Mouse (Mus musculus): ENCODE data around the gene Akap2.

Akap2 gene

GRCm38 (mm10) chr4:57798286-57799018, 81.0 kb downstream of the Akap2 start:
- peak; percentile 93 for DNase-seq

GRCm38 (mm10) chr4:57799297-57799696, 81.8 kb downstream of the Akap2 start:
- peak; percentile 39 for DNase-seq

- no peak for DNase-seq
Observed at GRCm38 (mm10) chr4:57801239-57801638, 83.8 kb downstream of the Akap2 start.

GRCm38 (mm10) chr4:57801986-57802385, 84.5 kb downstream of the Akap2 start:
- peak; percentile 83 for DNase-seq

DNA sequence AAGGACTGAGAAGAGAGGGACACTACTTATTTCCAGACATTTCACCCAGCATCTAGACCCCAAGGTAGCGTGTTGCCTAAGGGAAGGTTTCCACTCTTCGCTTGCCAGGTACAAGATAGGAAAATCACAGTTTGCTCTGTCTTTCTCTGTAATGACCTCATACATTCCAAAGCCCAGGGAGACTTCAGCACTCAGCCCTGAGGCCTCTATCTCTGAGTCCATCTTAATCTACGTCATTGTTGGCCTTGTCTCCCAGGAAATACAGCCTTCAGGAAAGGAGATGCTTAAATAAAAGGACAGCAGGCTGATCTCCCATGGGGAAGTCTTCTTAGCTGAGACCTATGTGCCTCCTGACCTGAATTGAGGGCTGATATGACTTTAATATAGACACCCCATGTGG, 85.0 kb downstream of the Akap2 start:
- DNase-seq = peak; percentile 88

DNA sequence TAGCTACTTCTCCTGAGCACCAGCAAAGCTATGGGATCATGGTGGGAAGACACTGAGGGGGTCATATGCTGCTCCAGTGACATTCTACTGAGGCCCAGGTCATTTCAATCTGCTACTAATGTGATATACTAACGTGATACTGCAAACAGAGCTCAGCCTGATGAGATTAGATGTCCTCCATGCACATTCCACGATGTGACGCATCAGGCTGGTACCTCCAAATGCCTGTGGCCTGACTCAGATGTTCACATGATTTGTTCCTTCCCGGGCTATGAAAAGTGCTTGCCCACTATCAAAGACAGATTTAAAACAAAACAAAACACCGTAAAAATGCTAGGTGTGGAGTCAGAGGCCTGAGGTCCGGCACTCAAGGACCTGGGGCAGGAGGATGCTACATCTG, 87.4 kb downstream of the Akap2 start:
- DNase-seq = no peak

- no peak for DNase-seq
Observed at GRCm38 (mm10) chr4:57809449-57809848, 92.0 kb downstream of the Akap2 start.

DNA sequence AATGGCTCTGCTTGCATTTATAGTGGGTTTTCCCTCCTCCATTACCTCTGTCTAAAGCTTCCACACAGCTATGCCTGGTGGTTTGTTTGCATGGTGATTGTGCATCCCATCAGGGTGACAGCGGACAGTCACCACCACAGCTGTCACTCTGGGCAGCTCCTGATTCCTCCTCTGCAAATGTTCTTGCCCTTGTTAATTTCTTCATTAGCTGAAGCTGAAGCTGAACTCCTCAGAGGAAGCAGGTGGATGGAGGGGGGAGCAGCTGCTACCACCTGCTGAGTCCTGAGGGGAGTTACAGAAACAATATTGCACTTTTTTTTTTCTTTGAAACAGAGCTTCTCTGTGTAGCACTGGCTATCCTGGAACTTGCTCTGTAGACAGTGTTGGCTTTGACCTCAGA, 94.6 kb downstream of the Akap2 start:
- DNase-seq = no peak

GRCm38 (mm10) chr4:57812916-57813575, 95.6 kb downstream of the Akap2 start:
- peak; percentile 98 for DNase-seq

- no peak for DNase-seq
Observed at GRCm38 (mm10) chr4:57813576-57813945, 96.1 kb downstream of the Akap2 start.

DNA sequence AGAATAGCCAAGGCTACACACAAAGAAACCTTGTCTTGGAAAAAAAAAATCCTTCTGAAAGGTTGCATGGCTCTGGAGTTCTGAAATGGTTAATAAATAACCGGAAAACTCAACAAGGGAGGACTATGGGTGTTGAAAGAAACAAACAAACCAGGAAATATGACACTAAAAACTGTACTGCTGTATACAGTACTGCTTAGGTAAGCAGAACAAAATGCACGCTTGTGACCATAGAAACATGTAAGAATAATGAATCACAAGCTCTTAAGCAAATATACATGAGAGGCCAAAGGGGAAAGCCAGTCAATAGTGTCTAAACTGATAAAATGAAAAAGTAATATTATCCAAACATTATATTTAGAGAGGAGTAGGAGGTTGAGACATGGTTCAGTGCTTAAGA, 97.9 kb downstream of the Akap2 start:
- no peak for DNase-seq

- DNase-seq = no peak
Observed at GRCm38 (mm10) chr4:57816146-57816545, 98.7 kb downstream of the Akap2 start.

GRCm38 (mm10) chr4:57820839-57821374, 103.5 kb downstream of the Akap2 start:
- peak; percentile 87 for DNase-seq

DNA sequence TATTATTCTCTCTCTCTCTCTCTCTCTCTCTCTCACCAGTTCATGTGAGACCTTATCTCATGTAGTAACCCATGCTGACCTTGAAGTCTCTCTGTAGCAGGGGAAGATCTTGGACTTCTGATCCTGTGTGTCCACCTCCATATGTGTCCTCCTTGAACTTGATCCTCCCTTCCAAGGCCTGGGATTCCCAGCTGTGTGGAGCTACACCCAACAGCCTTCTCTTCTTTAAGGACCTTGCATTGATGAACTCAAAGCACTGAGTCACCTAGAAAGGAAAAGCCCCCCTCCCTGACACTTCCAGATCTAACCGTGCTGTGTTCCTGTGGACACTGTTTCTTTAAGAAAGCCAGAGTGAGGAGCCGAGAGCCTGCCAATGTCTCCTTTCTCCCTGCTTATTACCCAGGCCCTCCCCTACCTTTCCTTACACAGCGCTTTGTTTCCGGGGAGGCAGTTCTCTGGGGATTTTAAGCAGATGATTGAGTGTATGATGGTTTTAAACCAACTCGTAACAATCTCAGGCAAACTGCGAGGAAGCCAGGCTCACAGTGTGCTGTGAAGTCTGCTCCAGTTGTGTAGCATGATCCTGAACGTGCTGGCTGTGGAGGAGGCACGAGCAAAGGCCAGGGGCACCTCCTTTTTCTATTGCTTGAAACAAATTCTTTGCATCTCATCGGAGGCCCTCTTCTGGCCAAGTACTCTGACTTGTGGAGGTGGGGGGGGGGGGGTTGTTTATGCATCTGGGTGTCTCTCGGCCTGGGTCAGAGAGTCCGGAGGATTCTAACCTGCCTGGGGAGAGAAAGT, 104.3 kb downstream of the Akap2 start:
- peak; percentile 93 for DNase-seq

DNA sequence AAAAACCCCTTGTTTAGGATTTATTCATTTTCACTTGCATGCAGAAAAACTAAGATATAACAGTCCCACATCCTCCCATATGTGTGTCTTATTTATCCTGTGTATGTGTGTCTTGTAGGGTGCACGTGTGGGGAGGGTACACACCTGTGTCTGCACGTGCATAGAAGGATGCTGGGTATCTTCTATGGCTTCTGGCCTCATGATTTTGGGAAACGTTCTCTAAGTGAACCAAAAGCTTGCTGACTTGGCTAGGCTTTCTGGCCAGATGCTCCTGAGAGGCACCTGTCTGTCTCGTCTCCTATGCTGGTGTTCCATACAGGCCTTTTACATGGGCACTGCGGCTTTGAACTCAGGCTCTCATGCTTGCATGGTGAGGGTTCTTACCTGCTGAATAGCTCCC, 105.2 kb downstream of the Akap2 start:
- peak; percentile 75 for DNase-seq

DNA sequence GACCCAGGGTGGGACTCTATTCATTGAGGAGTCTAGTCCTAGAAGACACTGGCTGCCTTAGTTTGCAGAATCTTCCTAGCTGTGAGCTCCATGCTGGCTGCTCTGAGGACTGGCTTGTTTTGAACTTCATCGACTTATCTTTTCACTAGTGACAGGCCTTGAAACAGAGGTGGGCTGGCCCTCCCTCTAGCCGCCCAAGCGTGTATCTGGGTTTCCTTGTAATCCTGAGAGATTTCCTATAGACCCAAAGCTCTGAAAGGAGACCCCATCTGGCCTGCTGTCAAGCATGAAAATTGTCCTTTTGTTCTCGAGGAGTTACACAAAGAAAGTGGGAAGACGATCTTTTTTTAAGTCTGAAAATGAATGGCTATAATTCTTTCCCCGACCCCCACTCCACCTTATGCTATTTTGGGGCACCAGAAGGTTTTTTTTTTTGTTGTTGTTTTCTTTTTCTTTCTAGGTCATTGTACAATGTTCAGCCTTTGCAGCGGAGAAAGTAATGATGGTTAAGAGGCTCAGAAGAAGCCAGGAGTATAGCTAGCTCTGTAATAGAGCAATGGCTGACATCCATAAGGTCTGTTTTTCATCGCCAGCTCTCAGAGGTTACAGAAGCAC, 107.3 kb downstream of the Akap2 start:
- DNase-seq = no peak

GRCm38 (mm10) chr4:57826272-57826671, 108.8 kb downstream of the Akap2 start:
- no peak for DNase-seq

GRCm38 (mm10) chr4:57829131-57829530, 111.7 kb downstream of the Akap2 start:
- peak; percentile 90 for DNase-seq

DNA sequence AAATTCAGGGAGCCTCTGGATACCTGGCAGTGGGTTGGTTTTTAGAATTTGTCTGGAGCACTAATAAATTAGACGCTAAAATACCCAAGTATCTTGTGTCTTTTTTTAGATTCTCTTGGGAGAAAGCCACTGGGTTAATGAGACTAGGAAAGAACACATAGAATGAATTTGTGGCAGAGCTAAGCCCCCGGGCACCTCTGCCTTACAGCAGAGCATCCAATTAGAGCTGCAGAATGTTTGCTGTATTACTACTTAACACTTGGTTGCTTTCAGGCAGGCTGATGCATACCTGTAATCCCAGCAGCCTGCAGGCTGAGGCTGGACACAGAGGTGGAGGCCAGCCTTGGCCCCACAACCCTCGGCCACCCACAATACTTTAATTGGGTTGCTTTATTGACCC, 112.3 kb downstream of the Akap2 start:
- no peak for DNase-seq

GRCm38 (mm10) chr4:57832318-57832717, 114.9 kb downstream of the Akap2 start:
- no peak for DNase-seq

GRCm38 (mm10) chr4:57833060-57833459, 115.6 kb downstream of the Akap2 start:
- no peak for DNase-seq

DNA sequence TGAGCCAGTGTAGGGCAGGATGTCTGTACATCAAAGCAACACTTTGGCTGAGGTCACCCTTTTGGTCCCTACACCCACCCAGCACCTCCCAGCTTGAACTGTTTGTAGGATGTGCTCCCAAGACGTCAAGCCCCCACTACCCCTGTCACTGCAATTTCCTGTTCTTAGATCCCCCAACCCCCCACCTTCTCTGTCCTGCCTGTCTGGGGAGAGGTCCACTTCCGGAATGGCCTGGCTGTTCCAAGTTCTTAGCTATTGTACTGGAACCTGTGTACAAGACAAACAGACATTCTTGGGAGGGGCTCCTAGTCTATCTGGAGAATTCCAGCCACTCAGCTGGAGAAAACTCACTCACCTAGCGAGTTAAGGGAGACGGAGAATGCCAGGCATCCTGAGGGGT, 116.7 kb downstream of the Akap2 start:
- DNase-seq = peak; percentile 98

GRCm38 (mm10) chr4:57837089-57837488, 119.6 kb downstream of the Akap2 start:
- no peak for DNase-seq
